Mouse (Mus musculus): ENCODE data around the gene Slc26a8.
"Not testable (repeated sequence)": the region's sequence is repeated elsewhere in the genome, so short reads cannot be mapped to it uniquely, and the experiment has no call there.

Gene Slc26a8

DNA sequence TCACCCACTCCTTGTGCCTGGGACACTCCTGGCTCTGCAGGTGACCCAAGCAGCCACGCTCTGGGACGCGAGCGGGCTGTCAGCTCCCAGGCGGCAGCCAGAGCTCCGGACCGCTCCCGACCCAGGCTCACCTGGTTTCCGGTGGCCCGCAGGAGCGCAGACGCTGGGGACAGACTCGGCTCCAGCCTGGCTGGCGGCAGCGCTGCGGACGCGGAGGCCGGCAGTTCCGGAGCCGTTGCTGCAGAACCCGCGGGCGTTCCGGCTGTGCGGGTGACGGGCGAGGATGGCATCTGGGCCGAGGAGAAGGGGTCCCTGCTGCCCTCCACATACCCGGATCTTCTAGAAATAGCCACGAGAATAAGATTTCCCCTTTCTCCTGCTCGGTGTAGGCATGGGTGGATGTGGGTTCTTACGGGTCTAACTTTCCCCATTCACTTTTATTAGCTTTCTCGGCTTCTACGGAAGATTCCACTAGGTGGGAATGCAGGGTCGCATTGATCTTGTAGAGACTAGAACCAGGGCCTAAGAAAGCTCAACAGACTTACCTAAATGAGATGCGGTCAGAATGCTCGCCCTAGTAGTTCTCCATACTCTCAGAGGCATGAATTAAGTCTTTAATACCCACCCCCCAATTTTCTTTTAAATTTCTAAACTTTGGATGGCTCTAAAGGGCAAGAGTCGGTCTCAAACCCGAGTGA, at the start of gene Slc26a8:
Slc26a8 (minus strand) TSS at position 648 of the 698 bp plus-strand sequence.
- no peak for DNase-seq (ENCODE audit: low read depth, low spot score)

DNA sequence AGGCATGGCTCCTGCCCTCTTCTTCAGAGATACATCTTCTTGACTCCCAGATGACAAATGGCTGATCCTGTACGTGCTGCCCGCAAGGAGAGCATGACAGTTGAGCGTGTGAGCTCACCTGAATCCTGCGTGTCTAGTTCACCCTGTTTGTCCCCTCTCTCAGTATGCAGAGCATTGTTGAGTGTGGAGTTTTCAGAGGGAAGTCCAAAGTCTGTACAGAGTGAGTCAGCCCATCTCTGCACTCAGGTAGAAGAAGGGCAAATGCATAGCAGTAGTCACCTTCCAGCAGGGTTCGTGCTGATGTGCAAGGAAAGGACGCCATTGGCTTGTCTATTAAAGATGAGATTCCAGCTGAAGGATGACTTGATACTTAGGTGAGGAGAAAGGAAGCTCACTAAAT, 49.2 kb upstream of the Slc26a8 start:
- no peak for DNase-seq (ENCODE audit: low read depth, low spot score)

DNA sequence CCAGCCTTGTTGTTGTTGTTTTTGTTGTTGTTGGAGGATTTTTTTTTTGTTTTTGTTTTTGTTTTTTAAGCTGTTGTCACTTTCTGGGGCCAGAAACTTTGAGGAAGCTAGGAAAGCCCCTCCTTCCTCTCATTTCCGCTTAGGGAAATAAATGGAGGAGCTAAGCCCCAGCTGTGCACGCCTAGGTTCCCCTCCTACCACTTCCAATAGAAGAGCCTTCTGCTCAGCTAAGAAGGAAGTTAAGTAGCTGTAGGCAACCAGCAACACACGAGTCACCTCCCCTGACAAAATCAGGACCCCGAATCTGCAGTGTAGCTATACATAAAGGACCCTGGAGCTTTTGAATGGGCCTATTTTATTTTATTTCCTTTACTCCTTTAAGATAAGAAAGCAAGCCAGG, 47.9 kb upstream of the Slc26a8 start:
- no peak for DNase-seq (ENCODE audit: low read depth, low spot score)

GRCm38 (mm10) chr17:28736486-28736885, 46.5 kb upstream of the Slc26a8 start:
- DNase-seq (ENCODE audit: low read depth, low spot score) = no peak

DNA sequence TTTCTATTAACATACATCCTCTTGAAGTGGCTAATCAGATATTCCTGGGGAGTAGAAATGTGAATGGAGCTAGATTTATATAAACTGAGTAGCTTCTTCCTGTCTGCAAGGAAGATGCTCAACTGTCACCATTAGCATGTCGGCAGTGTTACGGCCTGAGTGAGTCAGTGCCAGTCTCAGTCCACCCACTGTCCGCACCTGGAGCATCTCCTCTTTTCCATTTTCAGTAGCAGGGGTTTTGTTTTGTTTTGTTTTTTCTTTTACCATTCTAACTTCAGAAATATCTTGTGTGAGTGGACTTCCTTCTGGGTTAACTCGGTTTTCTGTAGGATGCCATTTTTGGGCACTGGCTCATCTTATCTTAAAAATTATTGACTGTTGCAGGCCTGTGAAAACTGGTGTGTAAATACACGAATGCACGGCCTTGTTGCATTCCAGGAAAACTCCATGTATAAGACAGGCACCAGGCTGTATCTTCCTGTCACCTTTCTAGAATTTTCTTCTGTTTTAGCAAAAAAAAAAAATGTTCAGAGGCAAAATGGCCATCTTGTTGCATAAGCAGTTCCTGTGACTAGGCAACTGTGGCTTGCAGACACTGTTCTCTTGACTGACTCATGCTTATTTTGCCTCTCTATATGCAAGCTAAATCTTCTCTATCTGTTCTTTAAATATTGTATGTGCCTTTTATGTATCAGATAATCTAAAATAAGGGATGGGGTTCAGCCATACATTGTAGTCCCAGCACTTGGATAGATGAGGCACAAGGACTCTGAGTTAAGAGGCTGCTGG, 45.5 kb upstream of the Slc26a8 start:
- no peak for DNase-seq (ENCODE audit: low read depth, low spot score)

- DNase-seq (ENCODE audit: low read depth, low spot score) = not testable (repeated sequence)
Measured at GRCm38 (mm10) chr17:28727511-28727910, 37.5 kb upstream of the Slc26a8 start.

GRCm38 (mm10) chr17:28725783-28726182, 35.8 kb upstream of the Slc26a8 start, which contains the start of gene AC170998.1:
TSS of gene AC170998.1 (plus strand) at chr17:28726083.
- DNase-seq (ENCODE audit: low read depth, low spot score) = no peak

GRCm38 (mm10) chr17:28717535-28717934, 27.5 kb upstream of the Slc26a8 start:
- DNase-seq (ENCODE audit: low read depth, low spot score) = no peak

GRCm38 (mm10) chr17:28715832-28716548, 26.0 kb upstream of the Slc26a8 start:
- no peak for DNase-seq (ENCODE audit: low read depth, low spot score)

DNA sequence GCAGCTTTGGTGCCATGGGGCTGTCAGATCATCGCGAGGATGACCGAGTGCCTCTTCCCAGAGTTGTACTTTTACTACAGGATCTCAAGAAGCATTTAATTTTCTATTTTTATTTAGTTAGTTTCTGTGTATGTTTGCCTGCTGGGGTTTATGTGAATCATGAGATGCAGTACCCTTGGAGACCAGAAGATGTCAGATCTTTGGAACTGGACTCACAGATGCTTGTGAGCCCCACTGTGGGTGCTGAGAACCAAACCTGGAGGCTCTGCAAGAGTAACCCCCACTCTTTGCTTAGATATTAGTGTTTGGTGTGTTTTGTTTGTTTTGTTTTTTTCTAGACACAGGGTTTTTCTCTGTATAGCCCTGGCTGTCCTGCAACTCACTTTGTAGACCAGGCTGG, 24.0 kb upstream of the Slc26a8 start:
- DNase-seq (ENCODE audit: low read depth, low spot score) = no peak

DNA sequence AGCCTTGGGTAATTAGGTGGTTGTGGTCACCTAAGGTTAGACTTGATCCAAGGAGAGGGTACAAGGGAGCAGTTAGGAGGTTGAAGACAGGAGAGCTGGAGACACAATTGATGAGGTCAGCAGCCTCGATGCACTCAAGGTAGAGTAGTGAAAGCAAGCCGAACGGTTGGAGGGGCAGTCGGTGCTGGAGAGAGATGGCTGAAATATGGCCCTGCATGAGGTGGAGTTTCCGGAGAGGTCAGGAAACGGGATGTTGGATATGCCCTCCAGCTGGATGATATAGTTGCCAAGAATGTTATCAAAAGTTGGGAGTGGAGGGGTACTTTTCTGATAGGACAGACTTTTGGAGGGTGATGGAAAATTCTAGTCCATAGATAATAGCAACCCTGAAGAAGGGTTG, 22.3 kb upstream of the Slc26a8 start:
- no peak for DNase-seq (ENCODE audit: low read depth, low spot score)

DNA sequence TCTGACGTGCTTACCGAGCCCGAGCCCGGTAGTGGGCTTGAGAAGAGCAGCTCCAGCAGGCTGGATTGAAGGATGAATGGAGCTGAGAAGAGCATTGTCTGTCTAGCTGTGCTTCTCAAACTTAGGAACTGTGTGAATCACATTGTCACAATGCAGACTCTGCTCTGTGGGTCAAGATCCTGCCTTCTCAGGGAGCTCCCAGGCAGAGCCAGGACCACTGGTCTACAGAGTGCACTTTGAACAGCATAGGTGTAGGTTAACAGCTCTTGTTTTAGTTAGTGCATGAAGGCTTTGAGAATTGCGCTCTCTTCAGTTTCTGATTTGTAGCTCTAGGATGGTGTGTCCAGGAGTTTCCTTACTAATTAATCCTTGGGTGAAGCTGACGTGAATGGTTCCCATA, 21.2 kb upstream of the Slc26a8 start:
- DNase-seq (ENCODE audit: low read depth, low spot score) = no peak

DNA sequence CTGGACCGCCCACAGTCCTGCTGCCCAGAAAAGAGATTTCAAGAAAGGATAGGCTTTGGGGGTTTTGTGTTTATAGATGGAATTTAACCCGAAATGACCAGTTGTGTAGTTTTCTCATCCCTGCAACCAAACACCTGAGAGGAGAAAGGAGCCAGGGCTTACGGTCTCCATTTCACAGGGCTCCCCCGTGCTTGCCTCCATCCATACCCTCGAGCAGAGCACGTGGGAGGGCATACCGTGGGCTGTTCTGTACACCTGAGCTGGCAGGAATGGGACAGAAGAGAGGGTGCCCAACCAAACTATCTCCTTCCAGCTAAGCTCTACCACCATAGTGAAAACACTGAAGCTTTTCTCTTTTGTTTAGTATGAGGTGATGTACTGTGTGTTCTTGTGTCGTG, 20.3 kb upstream of the Slc26a8 start:
- no peak for DNase-seq (ENCODE audit: low read depth, low spot score)

DNA sequence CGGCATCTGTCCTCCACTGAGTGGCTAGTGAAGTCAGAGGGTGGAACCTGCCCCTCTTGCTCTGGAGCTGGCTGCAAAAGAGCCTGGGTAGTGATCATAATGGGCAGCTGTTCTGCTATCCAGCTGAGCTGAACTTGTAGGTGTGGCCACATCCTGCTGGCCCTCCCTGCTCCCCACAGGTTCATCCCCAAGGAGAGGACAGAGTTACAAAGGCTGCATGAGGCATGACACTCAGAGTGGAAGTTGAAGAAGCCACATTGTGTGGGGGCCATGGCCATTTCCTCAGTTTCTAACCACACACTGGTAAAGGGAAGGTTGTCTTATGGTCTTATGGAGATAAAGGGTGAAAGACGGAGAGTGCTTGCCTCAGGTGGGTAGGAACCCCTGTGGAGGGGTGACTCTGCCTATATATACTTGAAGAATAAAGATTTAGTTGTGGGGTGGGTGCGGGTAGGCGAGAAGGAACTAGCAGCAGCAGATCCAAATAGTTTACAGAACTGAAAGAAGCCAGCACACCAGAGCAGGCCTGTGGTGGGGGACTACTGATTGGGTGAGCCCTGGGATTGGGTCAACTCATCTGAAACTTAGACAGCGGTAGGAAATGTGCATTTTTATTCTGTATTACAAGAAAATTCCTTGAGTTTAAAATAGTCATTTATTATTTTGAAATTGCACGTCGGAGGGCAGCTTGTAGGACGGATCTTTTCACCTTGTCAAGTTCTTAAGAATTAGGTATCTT, 19.7 kb upstream of the Slc26a8 start:
- no peak for DNase-seq (ENCODE audit: low read depth, low spot score)

- DNase-seq (ENCODE audit: low read depth, low spot score) = no peak
Measured at GRCm38 (mm10) chr17:28708989-28709388, 19.0 kb upstream of the Slc26a8 start.

- DNase-seq (ENCODE audit: low read depth, low spot score) = no peak
Measured at GRCm38 (mm10) chr17:28707816-28708215, 17.8 kb upstream of the Slc26a8 start.

- no peak for DNase-seq (ENCODE audit: low read depth, low spot score)
Measured at GRCm38 (mm10) chr17:28707136-28707627, 17.1 kb upstream of the Slc26a8 start.

GRCm38 (mm10) chr17:28706697-28707096, 16.7 kb upstream of the Slc26a8 start:
- DNase-seq (ENCODE audit: low read depth, low spot score) = no peak

- no peak for DNase-seq (ENCODE audit: low read depth, low spot score)
Measured at GRCm38 (mm10) chr17:28702646-28703045, 12.6 kb upstream of the Slc26a8 start.

- no peak for DNase-seq (ENCODE audit: low read depth, low spot score)
Measured at GRCm38 (mm10) chr17:28701737-28702136, 11.7 kb upstream of the Slc26a8 start.

- no peak for DNase-seq (ENCODE audit: low read depth, low spot score)
Measured at GRCm38 (mm10) chr17:28701171-28701570, 11.1 kb upstream of the Slc26a8 start.
